Mouse (Mus musculus): ENCODE data around the gene Glra4. TPM values are rescaled to one million over a fixed set of nuclear protein-coding genes. Genes with fewer than 3 reads are reported as not detected.
"Not testable (repeated sequence)": the region's sequence is repeated elsewhere in the genome, so short reads cannot be mapped to it uniquely, and the experiment has no call there.

Gene Glra4
- polyA plus RNA-seq, 1 experiment from 2014 or later = 0.10 TPM

DNA sequence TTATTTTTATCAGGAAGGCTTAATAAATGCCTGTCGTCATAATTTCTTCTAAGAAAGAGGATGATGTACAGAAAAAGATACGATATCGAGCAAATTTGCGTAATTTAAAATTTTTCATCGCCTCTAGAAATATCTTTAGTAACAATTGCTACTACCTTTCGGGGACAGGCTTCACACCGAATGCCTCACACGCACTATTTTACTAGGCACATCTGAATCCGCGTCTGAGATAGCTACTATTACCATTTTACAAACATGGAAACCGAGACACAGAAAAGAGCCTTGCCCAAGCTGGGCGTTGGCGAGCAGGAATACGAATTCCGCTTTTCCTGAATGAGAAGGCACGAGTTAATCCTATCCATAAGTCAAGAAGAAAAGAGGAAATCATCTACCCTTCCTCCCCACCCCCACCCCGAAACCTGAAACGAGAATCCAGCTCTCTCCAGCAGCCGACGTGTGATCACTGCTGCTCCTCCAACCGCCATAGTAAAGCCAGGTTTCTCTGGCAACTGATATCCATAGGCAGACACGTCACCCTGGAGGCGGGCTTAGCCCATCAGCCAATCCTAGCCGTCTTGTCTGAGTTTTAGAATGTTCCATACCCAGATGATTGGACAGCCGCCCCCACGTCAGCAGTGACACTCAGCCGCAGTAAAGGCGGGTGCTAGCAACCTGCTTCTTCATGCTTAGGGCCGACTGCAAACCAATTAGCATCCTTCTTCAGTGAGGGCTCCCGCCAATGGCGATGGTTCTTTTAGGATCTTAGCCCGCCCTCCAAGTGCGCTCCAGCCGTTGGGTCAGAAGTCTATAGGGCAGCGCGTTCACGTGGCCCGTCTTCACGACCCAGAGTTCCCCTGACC, 38.9 kb downstream of the Glra4 start:
- Histone ChIP-seq H3K4me2 (ENCODE audit: low read depth, low read length) (no peak overlapping the region), H3K4me3 (ENCODE audit: low read length) (peak overlapping the region; percentile 61), H3K9ac (ENCODE audit: low read length) (peak overlapping the region; percentile 72), H3K4me1 (replicated peaks; ENCODE audit: control insufficient read depth, insufficient read depth, low read length) (no peaks in the 10 kb centered on the region; the same call in 1 of the 2 replicates), H3K27me3 (ENCODE audit: control insufficient read depth, insufficient read depth, low read depth, low read length) (no peaks in the 10 kb centered on the region), H3K36me3 (ENCODE audit: control insufficient read depth, insufficient read depth, low read length) (no peaks in the 10 kb centered on the region), H3K9me3 (ENCODE audit: control insufficient read depth, low read length) (no peaks in the 10 kb centered on the region), H3K27ac (ENCODE audit: low read length) (peak overlapping the region; percentile 91)
- ATAC-seq (ENCODE audit: low read depth) = peak; percentile 97
- 13% methylated on average over 39 of the region's 39 CpGs for WGBS

DNA sequence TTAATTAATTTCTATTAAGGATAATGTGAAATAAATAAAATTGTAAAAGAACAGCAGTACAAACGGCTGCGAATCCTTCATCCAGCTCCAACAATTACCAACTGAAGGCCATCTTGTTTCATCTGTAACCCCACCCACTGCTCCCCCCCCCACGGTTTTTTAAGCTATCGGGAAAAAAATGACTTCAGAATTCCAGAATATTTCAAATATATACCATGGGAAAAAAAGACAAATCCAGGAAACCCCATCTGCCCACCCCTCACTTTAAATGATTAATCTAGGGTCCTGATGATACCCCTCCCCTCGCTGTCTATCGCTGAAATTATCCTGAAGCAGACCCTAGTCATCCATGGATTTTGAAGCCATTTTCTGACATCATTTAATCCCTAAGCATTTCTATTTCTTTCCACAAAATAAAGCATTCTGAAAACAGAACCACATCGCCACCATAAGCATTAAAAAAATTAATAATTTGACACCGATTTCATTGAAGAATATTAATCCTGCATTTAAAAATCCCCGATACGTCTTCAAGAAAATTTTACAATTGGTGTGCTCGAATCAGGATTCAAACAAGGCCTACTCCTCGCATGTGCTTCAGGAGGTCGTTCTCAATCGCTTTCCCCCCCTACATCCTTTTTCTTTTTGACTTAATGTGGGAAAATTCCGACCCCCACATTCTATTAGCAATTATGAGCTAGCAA, 39.7 kb downstream of the Glra4 start:
- Histone ChIP-seq H3K4me1 (replicated peaks; ENCODE audit: control insufficient read depth, insufficient read depth, low read length) (no peaks in the 10 kb centered on the region; the same call in 1 of the 2 replicates), H3K9ac (ENCODE audit: low read length) (peak overlapping the region; percentile 72), H3K4me3 (ENCODE audit: low read length) (peak overlapping the region; percentile 61), H3K9me3 (ENCODE audit: control insufficient read depth, low read length) (no peaks in the 10 kb centered on the region), H3K27ac (ENCODE audit: low read length) (peak overlapping the region; percentile 85), H3K36me3 (ENCODE audit: control insufficient read depth, insufficient read depth, low read length) (no peaks in the 10 kb centered on the region; the same call in 1 of the 2 replicates), H3K27me3 (ENCODE audit: control insufficient read depth, insufficient read depth, low read depth, low read length) (no peaks in the 10 kb centered on the region), H3K4me2 (ENCODE audit: low read depth, low read length) (0 out of 2 replicates have a peak overlapping the region, but pooled peaks have one; percentile 2)
- no peak for ATAC-seq (ENCODE audit: low read depth)
- WGBS = 18% methylated on average over 15 of the region's 15 CpGs

DNA sequence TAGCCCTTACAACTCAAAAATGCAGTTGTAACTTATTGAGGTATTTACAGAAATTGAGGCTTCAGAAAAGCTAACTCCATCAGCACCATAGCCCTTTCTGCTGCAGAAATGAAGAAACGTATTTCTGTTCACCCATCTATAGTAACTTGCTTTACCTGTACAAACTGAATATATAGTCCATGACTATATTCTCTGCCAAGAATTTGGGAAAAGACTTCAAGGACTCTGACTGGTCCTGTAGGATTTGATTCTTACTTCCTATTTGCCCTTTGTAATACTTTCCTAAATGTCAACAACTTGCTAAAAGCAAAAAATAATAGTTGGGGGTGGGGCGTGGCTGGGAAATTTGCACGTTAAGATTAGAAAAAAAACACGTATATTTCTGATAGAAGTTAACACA, 47.9 kb downstream of the Glra4 start:
- Histone ChIP-seq H3K4me1 (replicated peaks; ENCODE audit: control insufficient read depth, insufficient read depth, low read length) (no peaks in the 10 kb centered on the region), H3K9ac (ENCODE audit: low read length) (no peak overlapping the region), H3K36me3 (ENCODE audit: control insufficient read depth, insufficient read depth, low read length) (peaks cover 5% of the 10 kb centered on the region; the same call in 1 of the 2 replicates), H3K9me3 (ENCODE audit: control insufficient read depth, low read length) (no peaks in the 10 kb centered on the region), H3K4me2 (ENCODE audit: low read depth, low read length) (no peak overlapping the region), H3K27ac (ENCODE audit: low read length) (no peak overlapping the region), H3K27me3 (ENCODE audit: control insufficient read depth, insufficient read depth, low read depth, low read length) (no peaks in the 10 kb centered on the region), H3K4me3 (ENCODE audit: low read length) (no peak overlapping the region)
- no peak for ATAC-seq (ENCODE audit: low read depth)
- 75% methylated on average over 4 of the region's 4 CpGs for WGBS

- ATAC-seq (ENCODE audit: low read depth); H3K27me3 ChIP-seq (ENCODE audit: control insufficient read depth, insufficient read depth, low read depth, low read length); H3K9me3 ChIP-seq (ENCODE audit: control insufficient read depth, low read length); H3K4me3 ChIP-seq (ENCODE audit: low read length); H3K9ac ChIP-seq (ENCODE audit: low read length); H3K4me1 ChIP-seq (replicated peaks; ENCODE audit: control insufficient read depth, insufficient read depth, low read length); H3K27ac ChIP-seq (ENCODE audit: low read length); H3K36me3 ChIP-seq (ENCODE audit: control insufficient read depth, insufficient read depth, low read length); H3K4me2 ChIP-seq (ENCODE audit: low read depth, low read length): not testable (repeated sequence)
- WGBS = 46% methylated on average over 3 of the region's 3 CpGs
These were observed 65.0 kb downstream of the Glra4 start for GRCm38 (mm10) chrX:136714742-136715474.

DNA sequence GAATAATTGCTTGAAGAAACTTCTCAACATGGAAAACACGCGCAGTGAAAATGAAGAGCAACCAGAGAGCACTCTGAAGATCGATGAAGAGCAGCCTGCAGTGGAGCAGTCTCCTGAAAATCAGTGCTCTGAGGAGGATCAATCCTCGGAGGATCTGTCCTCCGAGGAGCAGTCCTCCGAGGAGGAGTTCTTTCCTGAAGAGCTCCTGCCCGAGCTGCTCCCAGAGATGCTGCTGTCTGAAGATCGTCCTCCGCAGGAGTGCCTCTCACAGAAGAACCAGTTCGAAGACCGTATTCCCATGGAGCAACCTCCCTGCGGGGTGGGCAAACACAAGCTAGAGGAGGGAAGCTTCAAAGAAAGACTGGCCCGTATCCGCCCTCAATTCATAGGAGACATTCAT, 71.2 kb downstream of the Glra4 start:
- peak overlapping the region; percentile 59 for H3K4me3 ChIP-seq (ENCODE audit: low read length)
- peak overlapping the region; percentile 61 for H3K4me2 ChIP-seq (ENCODE audit: low read depth, low read length)
- H3K9ac ChIP-seq (ENCODE audit: low read length) = peak overlapping the region; percentile 75
- peak overlapping the region; percentile 63 for H3K27ac ChIP-seq (ENCODE audit: low read length)
- H3K36me3 ChIP-seq (ENCODE audit: control insufficient read depth, insufficient read depth, low read length) = no peaks in the 10 kb centered on the region
- no peaks in the 10 kb centered on the region for H3K27me3 ChIP-seq (ENCODE audit: control insufficient read depth, insufficient read depth, low read depth, low read length)
- H3K4me1 ChIP-seq (replicated peaks; ENCODE audit: control insufficient read depth, insufficient read depth, low read length) = no peaks in the 10 kb centered on the region
- H3K9me3 ChIP-seq (ENCODE audit: control insufficient read depth, low read length) = no peaks in the 10 kb centered on the region
- 24% methylated on average over 14 of the region's 14 CpGs for WGBS
- peak; percentile 18; the same call in 1 of the 2 replicates for ATAC-seq (ENCODE audit: low read depth)

DNA sequence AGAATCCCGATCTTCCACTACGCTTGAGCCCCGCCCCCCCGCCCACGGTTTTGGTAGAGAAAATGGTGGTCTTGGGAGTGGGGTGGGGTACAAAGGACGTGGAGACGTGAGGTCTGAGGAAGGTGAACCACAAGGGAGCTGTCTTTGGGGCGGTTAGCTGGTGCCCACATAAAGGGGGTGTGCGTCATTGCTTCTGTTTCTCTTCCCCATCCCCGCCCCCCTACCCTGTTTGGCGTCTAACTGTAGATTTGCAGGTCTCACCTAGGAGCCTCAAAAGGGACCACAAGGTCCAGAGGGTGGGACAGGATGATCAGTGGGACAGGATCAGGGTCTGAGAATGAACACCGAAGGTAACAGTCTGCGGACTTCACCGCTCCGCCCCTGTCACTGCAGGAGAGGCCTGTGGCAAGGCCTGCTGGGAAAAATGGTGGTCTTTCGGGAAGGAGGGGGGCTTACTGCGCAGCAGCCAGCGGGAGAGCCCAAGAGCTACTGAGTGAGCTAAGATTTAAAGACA, 71.7 kb downstream of the Glra4 start:
- peak overlapping the region; percentile 61 for H3K4me2 ChIP-seq (ENCODE audit: low read depth, low read length)
- 15% methylated on average over 18 of the region's 18 CpGs for WGBS

More for the DNA sequence above, 71.7 kb downstream of the Glra4 start:
- Histone ChIP-seq H3K4me1 (replicated peaks; ENCODE audit: control insufficient read depth, insufficient read depth, low read length) (no peaks in the 10 kb centered on the region), H3K4me3 (ENCODE audit: low read length) (peak overlapping the region; percentile 59), H3K9me3 (ENCODE audit: control insufficient read depth, low read length) (no peaks in the 10 kb centered on the region), H3K36me3 (ENCODE audit: control insufficient read depth, insufficient read depth, low read length) (no peaks in the 10 kb centered on the region), H3K27ac (ENCODE audit: low read length) (peak overlapping the region; percentile 63), H3K9ac (ENCODE audit: low read length) (peak overlapping the region; percentile 75), H3K27me3 (ENCODE audit: control insufficient read depth, insufficient read depth, low read depth, low read length) (no peaks in the 10 kb centered on the region)
- ATAC-seq (ENCODE audit: low read depth) = peak; percentile 94

Other genes with a start within 250 kb of the Glra4 start
- not detected in 2 replicates for gene Kir3dl2, start 236.1 kb downstream of the Glra4 start, polyA plus RNA-seq (2015; fragmentation: Nextera tagmentation; extraction: Ambion mirVana)
- gene Tceal3, start 189.3 kb downstream of the Glra4 start, polyA plus RNA-seq (2015; fragmentation: Nextera tagmentation; extraction: Ambion mirVana) = 11.0 and 13.0 TPM in 2 replicates
- 12.5 and 13.6 TPM in 2 replicates for gene Tceal1, start 72.2 kb downstream of the Glra4 start, polyA plus RNA-seq (2015; fragmentation: Nextera tagmentation; extraction: Ambion mirVana)
- gene Morf4l2, start 36.5 kb downstream of the Glra4 start, polyA plus RNA-seq (2015; fragmentation: Nextera tagmentation; extraction: Ambion mirVana) = 511 and 543 TPM in 2 replicates
- gene Plp1, start 42.5 kb upstream of the Glra4 start, polyA plus RNA-seq (2015; fragmentation: Nextera tagmentation; extraction: Ambion mirVana) = 3.3 and 3.4 TPM in 2 replicates
- 0.10 and 0.11 TPM in 2 replicates for gene Rab9b, start 88.6 kb upstream of the Glra4 start, polyA plus RNA-seq (2015; fragmentation: Nextera tagmentation; extraction: Ambion mirVana)
- gene H2bfm, start 147.2 kb upstream of the Glra4 start, polyA plus RNA-seq (2015; fragmentation: Nextera tagmentation; extraction: Ambion mirVana) = not detected in 2 replicates
- gene Tmsb15b2, start 195.4 kb upstream of the Glra4 start, polyA plus RNA-seq (2015; fragmentation: Nextera tagmentation; extraction: Ambion mirVana) = 30.3 and 46.3 TPM in 2 replicates
- gene Tmsb15l, start 196.7 kb upstream of the Glra4 start, polyA plus RNA-seq (2015; fragmentation: Nextera tagmentation; extraction: Ambion mirVana) = 2.9 and 4.8 TPM in 2 replicates
- 18.6 and 19.8 TPM in 2 replicates for gene Tmsb15b1, start 196.7 kb upstream of the Glra4 start, polyA plus RNA-seq (2015; fragmentation: Nextera tagmentation; extraction: Ambion mirVana)
- 7.0 and 8.3 TPM in 2 replicates for gene Zcchc18, start 213.0 kb upstream of the Glra4 start, polyA plus RNA-seq (2015; fragmentation: Nextera tagmentation; extraction: Ambion mirVana)